Mouse (Mus musculus) spleen, postnatal 10 days (tissue): ENCODE data around the gene Bag1.

Experiments used
- DNase-seq, 2 experiments: peaks; one replicate each; pipeline ENCODE4 v3.0.0; 2021 to 2022; ENCODE audit warnings: low spot score in 2 of 2

Bag1 gene

DNA sequence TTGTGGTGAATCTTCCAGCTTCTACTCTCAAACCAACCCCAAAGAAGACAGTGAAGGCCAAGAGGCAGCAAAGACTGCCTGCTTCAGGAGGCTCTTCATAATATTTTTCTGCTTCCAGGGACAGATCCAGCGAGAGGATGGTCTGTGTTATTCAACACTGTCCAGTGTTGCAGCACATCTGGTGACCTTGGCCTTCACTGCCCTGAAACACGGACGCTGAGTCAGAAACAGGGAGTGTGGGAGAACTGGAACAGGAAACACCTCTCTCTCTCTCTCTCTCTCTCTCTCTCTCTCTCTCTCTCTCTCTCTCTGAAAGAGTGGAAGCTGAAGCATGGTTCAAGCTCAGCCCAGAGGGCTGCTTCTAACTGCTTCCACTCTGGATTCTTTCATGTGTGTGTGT lies 58.8 kb downstream of the Bag1 start:
- DNase-seq = no peak

DNA sequence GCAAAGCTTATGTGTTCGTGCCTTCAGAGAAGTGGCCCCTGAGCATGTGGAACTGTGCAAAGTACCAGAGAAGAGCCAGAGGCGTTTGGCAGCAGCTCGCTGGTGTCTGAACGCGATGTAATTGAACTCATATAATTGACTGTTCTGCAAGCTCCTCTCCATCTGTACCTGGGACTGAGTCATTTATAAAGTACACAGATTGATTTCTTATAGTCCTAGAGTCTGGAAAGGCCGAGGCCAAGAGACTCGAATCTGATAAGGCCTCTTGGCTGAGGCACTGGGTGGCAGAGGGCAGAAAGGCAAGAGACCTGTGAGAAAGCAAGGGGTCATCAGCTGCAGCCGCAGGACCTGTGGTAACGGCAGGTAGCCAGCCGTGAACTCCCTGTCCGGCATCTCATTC lies 59.3 kb downstream of the Bag1 start:
- DNase-seq = no peak
